Mouse (Mus musculus) limb, embryonic 15.5 days (tissue): Measurements from ENCODE around the gene 2200002D01Rik. TPM values are rescaled to one million over a fixed set of nuclear protein-coding genes. Genes with fewer than 3 reads are reported as not detected.
"Not testable (repeated sequence)": the region's sequence is repeated elsewhere in the genome, so short reads cannot be mapped to it uniquely, and the experiment has no call there.

Experiments
- ATAC-seq: fragments of 200-750 bp; cut with Nextera tagmentation; 2 replicates; pipeline ENCODE4 v1.8.0; 2017; ENCODE audit warnings: low read depth, moderate TSS enrichment; ENCODE audit not compliant: insufficient number of reproducible peaks, low FRiP score, low TSS enrichment
- H3K27ac ChIP-seq: fragments of 300-500 bp; sonication (generic); 2 replicates; pipeline ENCODE4 v1.5.1; 2015; ENCODE audit warnings: moderate library complexity, mild to moderate bottlenecking, inconsistent platforms
- H3K27me3 ChIP-seq: fragments of 300-500 bp; sonication (generic); 2 replicates; pipeline ENCODE4 v1.6.1; 2015; ENCODE audit warnings: inconsistent platforms
- H3K36me3 ChIP-seq: fragments of 300-500 bp; sonication (generic); 2 replicates; pipeline ENCODE4 v1.6.1; 2015; ENCODE audit warnings: inconsistent platforms
- H3K4me1 ChIP-seq: fragments of 300-500 bp; sonication (generic); 2 replicates; pipeline ENCODE4 v1.6.1; 2015; ENCODE audit warnings: inconsistent platforms
- H3K4me2 ChIP-seq: fragments of 300-500 bp; sonication (generic); 2 replicates; pipeline ENCODE4 v1.6.1; 2015; ENCODE audit warnings: mild to moderate bottlenecking, inconsistent platforms
- H3K4me3 ChIP-seq: fragments of 300-500 bp; sonication (generic); 2 replicates; pipeline ENCODE4 v1.5.1; 2015; ENCODE audit warnings: mild to moderate bottlenecking, inconsistent platforms
- H3K9ac ChIP-seq: fragments of 300-500 bp; sonication (generic); 2 replicates; pipeline ENCODE4 v1.6.1; 2015; ENCODE audit warnings: inconsistent platforms
- H3K9me3 ChIP-seq: fragments of 300-500 bp; sonication (generic); 2 replicates; pipeline ENCODE4 v1.6.1; 2016; ENCODE audit warnings: inconsistent platforms
- WGBS: fragments of 180-500 bp; shearing (Covaris S2); methylation state at CpG from one replicate; pipeline ENCODE4 v1.1.7; 2015; 5-methylcytosine and 5-hydroxymethylcytosine counted together
- polyA plus RNA-seq: library from polyadenylated mRNA; unstranded; fragments of >200 nt; fragmentation: Nextera tagmentation; extraction: Ambion mirVana; gene quantifications from 2 replicates; pipeline ENCODE4 v1.2.1, GENCODE M21; 2015

2200002D01Rik gene
- polyA plus RNA-seq, 1 experiment from 2014 or later: 14.2 TPM

- Histone ChIP-seq H3K4me2 (peak overlapping the region; percentile 57), H3K27ac (peak overlapping the region; percentile 83), H3K9ac (no peak overlapping the region), H3K9me3 (no peaks in the 10 kb centered on the region), H3K4me1 (peaks cover 18% of the 10 kb centered on the region), H3K4me3 (peak overlapping the region; percentile 43), H3K27me3 (no peaks in the 10 kb centered on the region), H3K36me3 (no peaks in the 10 kb centered on the region)
- ATAC-seq: peak; percentile 83
- 6% methylated on average over 34 of the region's 34 CpGs for WGBS
These were observed 36.7 kb downstream of the 2200002D01Rik start for GRCm38 (mm10) chr7:29211415-29212198.

GRCm38 (mm10) chr7:29211013-29211412, 37.3 kb downstream of the 2200002D01Rik start:
- peak; percentile 53 for ATAC-seq
- WGBS: 28% methylated on average over 13 of the region's 15 CpGs
- Histone ChIP-seq H3K4me1 (peaks cover 18% of the 10 kb centered on the region), H3K4me2 (peak overlapping the region; percentile 57), H3K4me3 (peak overlapping the region; percentile 43), H3K27ac (peak overlapping the region; percentile 83)
- not testable (repeated sequence) for H3K9me3 ChIP-seq, H3K9ac ChIP-seq, H3K27me3 ChIP-seq, H3K36me3 ChIP-seq

GRCm38 (mm10) chr7:29202577-29202976, 45.7 kb downstream of the 2200002D01Rik start:
- H3K4me3 ChIP-seq: no peak overlapping the region
- no peaks in the 10 kb centered on the region for H3K36me3 ChIP-seq
- H3K27ac ChIP-seq: no peak overlapping the region
- H3K9ac ChIP-seq: no peak overlapping the region
- no peaks in the 10 kb centered on the region for H3K4me1 ChIP-seq
- no peaks in the 10 kb centered on the region for H3K9me3 ChIP-seq
- 73% methylated on average over 6 of the region's 6 CpGs for whole genome bisulfite sequencing
- ATAC-seq: no peak
- no peaks in the 10 kb centered on the region for H3K27me3 ChIP-seq
- no peak overlapping the region for H3K4me2 ChIP-seq

Other genes with a start within 250 kb of the 2200002D01Rik start
- 5.1 and 10.8 TPM in 2 replicates for gene Ryr1, start 123.3 kb downstream of the 2200002D01Rik start, polyA plus RNA-seq
- 0.84 and 1.1 TPM in 2 replicates for gene Rasgrp4, start 113.6 kb downstream of the 2200002D01Rik start, polyA plus RNA-seq
- 19.7 and 22.1 TPM in 2 replicates for gene Fam98c, start 92.2 kb downstream of the 2200002D01Rik start, polyA plus RNA-seq
- gene Ggn, start 78.3 kb downstream of the 2200002D01Rik start, polyA plus RNA-seq: 1.3 TPM in 2 replicates
- gene Spred3, start 78.1 kb downstream of the 2200002D01Rik start, polyA plus RNA-seq: 2.4 and 3.1 TPM in 2 replicates
- gene Psmd8, start 67.8 kb downstream of the 2200002D01Rik start, polyA plus RNA-seq: 254 and 271 TPM in 2 replicates
- 1.2 TPM in 2 replicates for gene Catsperg1, start 34.4 kb downstream of the 2200002D01Rik start, polyA plus RNA-seq
- gene Kcnk6, start 16.0 kb downstream of the 2200002D01Rik start, polyA plus RNA-seq: 5.2 TPM in 2 replicates
- 137 and 141 TPM in 2 replicates for gene Yif1b, start 10.1 kb downstream of the 2200002D01Rik start, polyA plus RNA-seq
- 187 and 194 TPM in 2 replicates for gene Spint2, start 33.4 kb upstream of the 2200002D01Rik start, polyA plus RNA-seq
- 15.5 and 16.9 TPM in 2 replicates for gene Ppp1r14a, start 40.8 kb upstream of the 2200002D01Rik start, polyA plus RNA-seq
- gene Dpf1, start 55.5 kb upstream of the 2200002D01Rik start, polyA plus RNA-seq: 13.1 and 15.9 TPM in 2 replicates